Comparison of ENCODE assay signal across 8 mouse cellular contexts in the genomic region with DNA sequence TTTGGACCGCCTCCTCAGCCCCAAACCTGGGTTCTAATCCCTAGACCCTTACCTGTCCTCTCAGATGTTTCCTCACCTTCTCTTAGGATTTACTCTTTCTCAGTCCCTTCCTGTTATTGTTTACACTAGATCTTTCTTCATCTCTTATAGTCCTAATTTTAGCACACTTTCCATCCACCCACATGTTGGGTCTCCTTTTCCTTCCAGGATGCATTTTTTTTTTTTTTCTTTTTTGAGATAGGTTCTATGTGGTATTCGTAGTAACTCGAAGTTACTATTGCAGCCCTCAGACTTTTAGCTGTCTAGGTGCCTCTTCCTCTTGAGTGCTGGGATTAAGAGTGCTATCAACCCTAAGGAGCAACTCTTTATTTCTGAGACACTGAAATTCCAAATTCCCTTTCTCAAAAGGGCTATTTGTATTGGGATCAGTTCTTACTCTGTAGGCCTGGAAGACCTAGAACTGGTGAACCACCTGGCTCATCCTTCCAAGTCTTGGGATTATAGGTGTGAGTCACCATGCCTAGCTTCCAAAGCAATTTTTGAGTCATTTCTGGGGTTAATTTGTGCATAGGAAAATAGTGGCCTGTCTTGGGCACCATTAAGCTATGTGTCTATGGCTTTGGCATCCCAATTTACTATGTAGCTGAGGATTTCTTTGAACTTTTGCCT. TPM values are rescaled to one million over a fixed set of nuclear protein-coding genes. Genes with fewer than 3 reads are reported as not detected.
DNase-seq lines count a peak whose midpoint lies in the region; ATAC-seq and TF ChIP-seq lines count a peak whose summit lies in the region.

No protein-coding gene starts in this region.

- H3K9me3 ChIP-seq in embryonic facial prominence, embryonic 12.5 days: no peaks in the 10 kb centered on the region
- no peaks in the 10 kb centered on the region for H3K9me3 ChIP-seq in intestine, embryonic 15.5 days
- H3K9me3 ChIP-seq in neural tube, embryonic 14.5 days (ENCODE audit: control insufficient read depth, low read length): no peaks in the 10 kb centered on the region

- WGBS in liver, adult 2 months: 5% methylated on average over 3 of the region's 3 CpGs
- WGBS in embryonic facial prominence, embryonic 12.5 days: 31% methylated on average over 3 of the region's 3 CpGs
- WGBS in intestine, embryonic 15.5 days: 19% methylated on average over 3 of the region's 3 CpGs
- 36% methylated on average over 3 of the region's 3 CpGs for WGBS in neural tube, embryonic 14.5 days

- peaks cover 16% of the 10 kb centered on the region for H3K4me1 ChIP-seq in liver, adult 2 months (ENCODE audit: control insufficient read depth, insufficient read depth, low read length)
- peaks cover 32% of the 10 kb centered on the region for H3K4me1 ChIP-seq in embryonic facial prominence, embryonic 12.5 days
- H3K4me1 ChIP-seq in intestine, embryonic 15.5 days (replicated peaks): peaks cover 26% of the 10 kb centered on the region
- H3K4me1 ChIP-seq in neural tube, embryonic 14.5 days (ENCODE audit: control insufficient read depth, insufficient read depth, low read length): peaks cover 29% of the 10 kb centered on the region

- TF ChIP-seq CTCF in liver, adult 2 months (IDR thresholded peaks at IDR 0.05; ENCODE audit: low read depth, low read length): no peak

- H3K27ac ChIP-seq in liver, adult 2 months (replicated peaks; ENCODE audit: insufficient read depth, low read depth, low read length): no peak overlapping the region
- peak overlapping the region; percentile 98 for H3K27ac ChIP-seq in embryonic facial prominence, embryonic 12.5 days
- H3K27ac ChIP-seq in intestine, embryonic 15.5 days: peak overlapping the region; percentile 98
- peak overlapping the region; percentile 89 for H3K27ac ChIP-seq in neural tube, embryonic 14.5 days (ENCODE audit: low read depth, low read length)

- peak overlapping the region; percentile 46 for H3K4me2 ChIP-seq in embryonic facial prominence, embryonic 12.5 days (replicated peaks)
- H3K4me2 ChIP-seq in intestine, embryonic 15.5 days (replicated peaks): peak overlapping the region; percentile 48
- H3K4me2 ChIP-seq in neural tube, embryonic 14.5 days (ENCODE audit: low read depth, low read length): peak overlapping the region; percentile 59

- TF ChIP-seq POLR2A in liver, adult 2 months (IDR thresholded peaks at IDR 0.05; ENCODE audit: extremely low read depth, insufficient read depth, low read length): no peak

- no peaks in the 10 kb centered on the region for H3K27me3 ChIP-seq in liver, adult 2 months (ENCODE audit: control insufficient read depth, insufficient read depth, low read length)
- no peaks in the 10 kb centered on the region for H3K27me3 ChIP-seq in embryonic facial prominence, embryonic 12.5 days
- no peaks in the 10 kb centered on the region for H3K27me3 ChIP-seq in intestine, embryonic 15.5 days (replicated peaks)
- no peaks in the 10 kb centered on the region for H3K27me3 ChIP-seq in neural tube, embryonic 14.5 days (ENCODE audit: control insufficient read depth, insufficient read depth, low read length)

- peaks cover 23% of the 10 kb centered on the region for H3K36me3 ChIP-seq in liver, adult 2 months (ENCODE audit: control insufficient read depth, insufficient read depth, low read length)
- H3K36me3 ChIP-seq in embryonic facial prominence, embryonic 12.5 days: peaks cover 41% of the 10 kb centered on the region
- H3K36me3 ChIP-seq in intestine, embryonic 15.5 days: peaks cover 29% of the 10 kb centered on the region
- peaks cover 29% of the 10 kb centered on the region for H3K36me3 ChIP-seq in neural tube, embryonic 14.5 days (ENCODE audit: control insufficient read depth, insufficient read depth, low read length)

- ATAC-seq in embryonic facial prominence, embryonic 12.5 days (ENCODE audit: insufficient number of reproducible peaks, insufficient read depth, low FRiP score, low TSS enrichment): no peak
- no peak for ATAC-seq in intestine, embryonic 15.5 days
- no peak for ATAC-seq in neural tube, embryonic 14.5 days (ENCODE audit: low read depth)

- H3K4me3 ChIP-seq in liver, adult 2 months (ENCODE audit: insufficient read depth, low read depth, low read length): peak overlapping the region; percentile 69
- H3K4me3 ChIP-seq in embryonic facial prominence, embryonic 12.5 days: peak overlapping the region; percentile 84
- H3K4me3 ChIP-seq in intestine, embryonic 15.5 days (replicated peaks): peak overlapping the region; percentile 65
- peak overlapping the region; percentile 71 for H3K4me3 ChIP-seq in neural tube, embryonic 14.5 days (ENCODE audit: low read depth, low read length)

- intact Hi-C loops in gastrocnemius, postnatal 14 days (cut with DNase I; ENCODE audit: low total_unique reads): no loop called here

- no peak for DNase-seq in liver, adult 2 months (ENCODE audit: extremely low read depth, low read depth, low spot score)
- DNase-seq in liver: no peak
- no peak for DNase-seq in gastrocnemius, postnatal 14 days
- DNase-seq in cerebellum, adult 18-20 months: no peak
- no peak for DNase-seq in lung, postnatal 14 days

- peaks cover 28% of the 10 kb centered on the region for H3K79me2 ChIP-seq in liver, adult 2 months (ENCODE audit: control insufficient read depth, insufficient read depth, low read length)

- H3K9ac ChIP-seq in liver, adult 2 months (ENCODE audit: low read depth, low read length): no peak overlapping the region
- H3K9ac ChIP-seq in embryonic facial prominence, embryonic 12.5 days: peak overlapping the region; percentile 97
- H3K9ac ChIP-seq in intestine, embryonic 15.5 days: peak overlapping the region; percentile 83
- H3K9ac ChIP-seq in neural tube, embryonic 14.5 days (replicated peaks; ENCODE audit: low read depth, low read length): peak overlapping the region; percentile 90

RNA-seq across cellular contexts. Expression of gene Sp1, which starts 1.1 kb away (rescaled TPM):
- total RNA-seq in liver, adult 2 months (2014; rRNA removed): 16.7 and 18.2 TPM in 2 replicates
- 7.3 and 7.6 TPM in 2 replicates for polyA plus RNA-seq in liver, adult 2 months (2012; rRNA removed)
- polyA plus RNA-seq in embryonic facial prominence, embryonic 12.5 days (2016; fragmentation: Nextera tagmentation; extraction: Ambion mirVana): 12.0 TPM in 2 replicates
- polyA plus RNA-seq in intestine, embryonic 15.5 days (2015; fragmentation: Nextera tagmentation; extraction: Ambion mirVana): 9.0 and 9.6 TPM in 2 replicates
- 5.3 and 6.3 TPM in 2 replicates for polyA plus RNA-seq in neural tube, embryonic 14.5 days (2014; fragmentation: Nextera tagmentation; extraction: Ambion mirVana)
- total RNA-seq in gastrocnemius, postnatal 14 days (2021): 10 to 100 TPM; 27.5 to 31.2 TPM

RNA-seq across cellular contexts. Expression of gene Amhr2, which starts 38.1 kb away (rescaled TPM):
- 0.07 and 0.09 TPM in 2 replicates for total RNA-seq in liver, adult 2 months (2014; rRNA removed)
- 0.40 and 0.49 TPM in 2 replicates for polyA plus RNA-seq in liver, adult 2 months (2012; rRNA removed)
- polyA plus RNA-seq in embryonic facial prominence, embryonic 12.5 days (2016; fragmentation: Nextera tagmentation; extraction: Ambion mirVana): 0.13 and 0.60 TPM in 2 replicates
- 0.54 and 1.2 TPM in 2 replicates for polyA plus RNA-seq in intestine, embryonic 15.5 days (2015; fragmentation: Nextera tagmentation; extraction: Ambion mirVana)
- polyA plus RNA-seq in neural tube, embryonic 14.5 days (2014; fragmentation: Nextera tagmentation; extraction: Ambion mirVana): 0.22 and 0.82 TPM in 2 replicates
- 1 to 10 TPM; 4.5 to 5.0 TPM for total RNA-seq in gastrocnemius, postnatal 14 days (2021)

RNA-seq across cellular contexts. Expression of gene Sp7, which starts 40.1 kb away (rescaled TPM):
- not detected in 2 replicates for total RNA-seq in liver, adult 2 months (2014; rRNA removed)
- polyA plus RNA-seq in liver, adult 2 months (2012; rRNA removed): not detected in 2 replicates
- 8.5 and 9.4 TPM in 2 replicates for polyA plus RNA-seq in embryonic facial prominence, embryonic 12.5 days (2016; fragmentation: Nextera tagmentation; extraction: Ambion mirVana)
- polyA plus RNA-seq in intestine, embryonic 15.5 days (2015; fragmentation: Nextera tagmentation; extraction: Ambion mirVana): 0.59 and 0.68 TPM in 2 replicates
- 0.39 and 4.0 TPM in 2 replicates for polyA plus RNA-seq in neural tube, embryonic 14.5 days (2014; fragmentation: Nextera tagmentation; extraction: Ambion mirVana)
- under 1 TPM; 0.11 to 0.14 TPM for total RNA-seq in gastrocnemius, postnatal 14 days (2021)

RNA-seq across cellular contexts. Expression of gene Prr13, which starts 51.8 kb away (rescaled TPM):
- 7.3 and 11.1 TPM in 2 replicates for total RNA-seq in liver, adult 2 months (2014; rRNA removed)
- polyA plus RNA-seq in liver, adult 2 months (2012; rRNA removed): 93.4 and 98.3 TPM in 2 replicates
- polyA plus RNA-seq in embryonic facial prominence, embryonic 12.5 days (2016; fragmentation: Nextera tagmentation; extraction: Ambion mirVana): 59.0 and 59.8 TPM in 2 replicates
- polyA plus RNA-seq in intestine, embryonic 15.5 days (2015; fragmentation: Nextera tagmentation; extraction: Ambion mirVana): 140 and 141 TPM in 2 replicates
- polyA plus RNA-seq in neural tube, embryonic 14.5 days (2014; fragmentation: Nextera tagmentation; extraction: Ambion mirVana): 85.8 and 104 TPM in 2 replicates
- 10 to 100 TPM; 12.1 to 13.6 TPM for total RNA-seq in gastrocnemius, postnatal 14 days (2021)

RNA-seq across cellular contexts. Expression of gene Aaas, which starts 56.5 kb away (rescaled TPM):
- 4.0 and 8.3 TPM in 2 replicates for total RNA-seq in liver, adult 2 months (2014; rRNA removed)
- polyA plus RNA-seq in liver, adult 2 months (2012; rRNA removed): 18.9 and 24.0 TPM in 2 replicates
- polyA plus RNA-seq in embryonic facial prominence, embryonic 12.5 days (2016; fragmentation: Nextera tagmentation; extraction: Ambion mirVana): 78.4 and 89.3 TPM in 2 replicates
- 58.2 and 62.7 TPM in 2 replicates for polyA plus RNA-seq in intestine, embryonic 15.5 days (2015; fragmentation: Nextera tagmentation; extraction: Ambion mirVana)
- 25.8 and 26.8 TPM in 2 replicates for polyA plus RNA-seq in neural tube, embryonic 14.5 days (2014; fragmentation: Nextera tagmentation; extraction: Ambion mirVana)
- total RNA-seq in gastrocnemius, postnatal 14 days (2021): 1 to 10 TPM; 7.2 to 8.4 TPM
